Mouse (Mus musculus) liver, embryonic 13.5 days (tissue): ENCODE results near the gene Fbxl17. TPM values are rescaled to one million over a fixed set of nuclear protein-coding genes. Genes with fewer than 3 reads are reported as not detected.

Source experiments
- ATAC-seq: fragments of 200-750 bp; cut with Nextera tagmentation; 2 replicates; pipeline ENCODE4 v1.8.0; 2017; ENCODE audit warnings: low read depth, mild to moderate bottlenecking, moderate number of reproducible peaks, moderate library complexity
- DNase-seq: peaks from one replicate; pipeline ENCODE4 v3.0.0; 2022
- H3K27ac ChIP-seq: fragments of 300-500 bp; sonication (generic); 2 replicates; pipeline ENCODE4 v1.5.1; 2015; ENCODE audit warnings: moderate library complexity, mild to moderate bottlenecking, inconsistent platforms
- H3K27me3 ChIP-seq: fragments of 300-500 bp; sonication (generic); 2 replicates; pipeline ENCODE4 v1.6.1; 2015; ENCODE audit warnings: mild to moderate bottlenecking, inconsistent platforms
- H3K36me3 ChIP-seq: fragments of 300-500 bp; sonication (generic); 2 replicates; pipeline ENCODE4 v1.6.1; 2015; ENCODE audit warnings: mild to moderate bottlenecking, inconsistent platforms
- H3K4me1 ChIP-seq: fragments of 300-500 bp; sonication (generic); replicated peaks from 2 replicates; pipeline ENCODE4 v1.6.1; 2015; ENCODE audit warnings: inconsistent platforms
- H3K4me2 ChIP-seq: fragments of 300-500 bp; sonication (generic); 2 replicates; pipeline ENCODE4 v1.6.1; 2015; ENCODE audit warnings: inconsistent platforms, mild to moderate bottlenecking, moderate library complexity
- H3K4me3 ChIP-seq: fragments of 300-500 bp; sonication (generic); replicated peaks from 2 replicates; pipeline ENCODE4 v1.5.1; 2015; ENCODE audit warnings: mild to moderate bottlenecking, inconsistent platforms
- H3K9ac ChIP-seq: fragments of 300-500 bp; sonication (generic); 2 replicates; pipeline ENCODE4 v1.6.1; 2015; ENCODE audit warnings: mild to moderate bottlenecking, inconsistent platforms
- H3K9me3 ChIP-seq: fragments of 300-500 bp; sonication (generic); replicated peaks from 2 replicates; pipeline ENCODE4 v1.6.1; 2016; ENCODE audit warnings: inconsistent platforms
- WGBS: fragments of 180-500 bp; shearing (Covaris S2); methylation state at CpG from one replicate; pipeline ENCODE4 v1.1.7; 2015; ENCODE audit not compliant: insufficient replicate concordance; 5-methylcytosine and 5-hydroxymethylcytosine counted together
- polyA plus RNA-seq: library from polyadenylated mRNA; unstranded; fragments of >200 nt; fragmentation: Nextera tagmentation; extraction: Ambion mirVana; gene quantifications from 2 replicates; pipeline ENCODE4 v1.2.1, GENCODE M21; 2015

The Fbxl17 gene
- polyA plus RNA-seq, 1 experiment from 2014 or later: 1.7 TPM

DNA sequence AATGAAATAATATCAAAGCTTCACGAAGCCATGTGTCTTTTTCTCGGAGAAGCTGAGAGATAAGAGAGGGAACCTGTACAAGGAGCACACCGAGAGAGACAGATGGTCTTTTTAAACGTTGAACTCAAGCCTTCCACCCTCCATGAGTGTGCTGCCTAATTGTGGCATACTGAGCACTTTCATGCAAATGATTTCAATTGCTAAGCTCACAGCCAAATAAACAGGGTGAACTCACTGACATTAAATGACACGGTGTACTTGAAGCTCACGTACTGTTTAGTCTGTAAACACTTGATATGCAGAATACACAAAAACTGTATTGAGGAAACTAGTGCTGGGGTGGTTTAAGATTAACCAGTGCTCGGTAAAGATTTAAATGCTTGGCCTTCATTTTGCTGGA, 380.7 kb downstream of the Fbxl17 start:
- no peak for DNase-seq
- no peaks in the 10 kb centered on the region for H3K4me1 ChIP-seq
- no peak for ATAC-seq
- H3K36me3 ChIP-seq: no peaks in the 10 kb centered on the region
- H3K9ac ChIP-seq: no peak overlapping the region
- H3K4me2 ChIP-seq: no peak overlapping the region
- H3K27me3 ChIP-seq: no peaks in the 10 kb centered on the region
- no peaks in the 10 kb centered on the region for H3K9me3 ChIP-seq
- 65% methylated on average over 7 of the region's 7 CpGs for WGBS
- H3K4me3 ChIP-seq: no peak overlapping the region
- H3K27ac ChIP-seq: no peak overlapping the region

- no peak overlapping the region for H3K4me3 ChIP-seq
- DNase-seq (no peak), ATAC-seq (no peak)
- H3K9me3 ChIP-seq: no peaks in the 10 kb centered on the region
- no peaks in the 10 kb centered on the region for H3K27me3 ChIP-seq
- H3K4me1 ChIP-seq: no peaks in the 10 kb centered on the region
- 71% methylated on average over 5 of the region's 5 CpGs for WGBS
- H3K4me2 ChIP-seq: no peak overlapping the region
- H3K36me3 ChIP-seq: no peaks in the 10 kb centered on the region
- no peak overlapping the region for H3K9ac ChIP-seq
- H3K27ac ChIP-seq: no peak overlapping the region
These were observed 382.7 kb downstream of the Fbxl17 start for GRCm38 (mm10) chr17:63117130-63117529.

DNA sequence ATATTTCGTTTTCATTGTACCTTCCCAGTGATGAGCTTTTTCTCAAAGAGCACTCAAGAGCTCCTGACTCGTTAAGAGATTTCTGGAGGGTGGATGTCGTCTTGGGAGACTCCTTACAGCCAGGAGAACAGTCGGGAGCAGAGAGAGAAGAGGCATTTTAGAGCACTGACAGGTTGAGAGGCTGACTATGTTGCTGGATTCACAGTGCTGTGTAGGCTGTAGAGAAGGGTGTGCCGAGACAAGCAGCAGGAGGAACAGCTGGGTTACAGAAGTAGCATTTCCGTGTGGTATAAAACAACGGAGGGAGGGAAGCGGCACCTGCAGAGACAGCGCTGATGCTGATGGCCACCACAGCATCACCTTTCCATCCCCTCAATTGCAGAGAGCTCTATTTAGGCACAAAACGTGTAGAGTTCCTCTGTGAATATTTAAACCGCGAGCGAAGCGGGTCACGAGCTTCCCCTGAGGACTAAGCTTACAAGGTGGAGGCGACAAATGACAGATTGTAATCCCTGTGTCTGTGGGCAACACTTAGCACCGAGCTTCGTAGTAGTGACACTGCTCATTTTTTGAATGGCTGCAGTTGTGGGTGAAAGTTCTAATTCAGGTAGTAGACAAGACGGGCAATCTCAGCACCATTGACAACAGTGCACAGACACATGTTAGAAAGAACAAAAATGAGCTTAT, 385.3 kb downstream of the Fbxl17 start:
- Histone ChIP-seq H3K27ac (no peak overlapping the region), H3K36me3 (no peaks in the 10 kb centered on the region), H3K9ac (no peak overlapping the region), H3K4me1 (no peaks in the 10 kb centered on the region), H3K4me2 (no peak overlapping the region), H3K9me3 (no peaks in the 10 kb centered on the region), H3K27me3 (no peaks in the 10 kb centered on the region), H3K4me3 (no peak overlapping the region)
- 76% methylated on average over 19 of the region's 19 CpGs for WGBS
- DNase-seq (no peak), ATAC-seq (no peak)

- H3K9ac ChIP-seq: no peak overlapping the region
- no peak overlapping the region for H3K4me3 ChIP-seq
- no peak overlapping the region for H3K27ac ChIP-seq
- no peaks in the 10 kb centered on the region for H3K9me3 ChIP-seq
- H3K4me1 ChIP-seq: no peaks in the 10 kb centered on the region
- no peaks in the 10 kb centered on the region for H3K27me3 ChIP-seq
- H3K4me2 ChIP-seq: no peak overlapping the region
- DNase-seq (no peak), ATAC-seq (no peak)
- H3K36me3 ChIP-seq: no peaks in the 10 kb centered on the region
- WGBS: 67% methylated on average over 5 of the region's 5 CpGs
These were observed 387.0 kb downstream of the Fbxl17 start for GRCm38 (mm10) chr17:63112826-63113225.

DNA sequence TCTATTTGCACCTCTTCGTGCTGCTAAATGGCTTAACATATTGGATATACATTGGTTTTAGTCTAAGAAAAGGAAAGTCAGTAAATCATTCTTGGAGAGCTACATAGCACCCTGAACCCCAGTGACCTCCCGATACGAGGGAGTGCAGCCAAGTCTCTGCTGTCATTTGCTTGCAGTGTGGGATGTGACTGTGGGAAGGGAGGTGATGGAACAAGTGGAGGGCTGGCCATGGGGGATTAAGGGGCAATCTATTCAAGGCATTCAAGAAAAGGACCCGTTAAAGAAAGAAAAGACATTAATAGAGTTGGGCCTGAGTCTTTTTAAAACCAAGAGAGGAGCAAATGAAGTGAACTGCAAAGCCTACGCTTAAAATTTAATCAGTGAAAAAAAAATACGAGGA, 388.8 kb downstream of the Fbxl17 start:
- H3K4me3 ChIP-seq: no peak overlapping the region
- ATAC-seq (no peak), DNase-seq (no peak)
- H3K9ac ChIP-seq: no peak overlapping the region
- H3K4me2 ChIP-seq: no peak overlapping the region
- no peaks in the 10 kb centered on the region for H3K9me3 ChIP-seq
- H3K4me1 ChIP-seq: no peaks in the 10 kb centered on the region
- no peaks in the 10 kb centered on the region for H3K36me3 ChIP-seq
- no peak overlapping the region for H3K27ac ChIP-seq
- H3K27me3 ChIP-seq: no peaks in the 10 kb centered on the region
- WGBS: 71% methylated on average over 6 of the region's 6 CpGs

DNA sequence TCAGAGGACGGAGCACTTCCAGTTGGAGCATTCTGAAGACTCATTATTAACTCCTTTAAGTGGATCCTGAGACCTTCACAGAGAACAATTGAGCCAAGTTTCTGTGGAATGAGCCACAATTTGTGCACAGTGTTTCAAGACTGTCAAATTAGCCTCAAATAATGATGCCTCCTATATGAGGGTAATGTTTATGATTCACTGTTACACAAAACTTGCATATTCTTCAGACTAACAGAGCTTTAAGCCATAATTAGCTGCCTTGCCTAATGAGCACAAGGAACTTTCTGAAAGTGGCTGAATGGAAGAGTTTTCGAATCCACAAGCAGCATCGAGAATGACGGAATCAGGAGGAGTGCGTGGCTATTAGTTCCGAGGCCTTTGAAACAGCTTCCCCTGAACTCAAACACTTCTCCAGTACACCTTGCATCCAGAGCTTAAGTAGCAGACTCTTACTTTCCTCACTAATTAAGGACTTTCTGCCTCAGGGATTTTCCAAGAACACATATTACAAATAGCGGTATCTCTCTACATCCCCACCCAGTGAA, 389.5 kb downstream of the Fbxl17 start:
- DNase-seq: no peak
- no peak overlapping the region for H3K4me3 ChIP-seq

GRCm38 (mm10) chr17:63108035-63108434, 391.8 kb downstream of the Fbxl17 start:
- Histone ChIP-seq H3K9ac (no peak overlapping the region), H3K4me1 (no peaks in the 10 kb centered on the region), H3K4me2 (no peak overlapping the region), H3K36me3 (no peaks in the 10 kb centered on the region), H3K9me3 (no peaks in the 10 kb centered on the region), H3K27me3 (no peaks in the 10 kb centered on the region), H3K27ac (no peak overlapping the region), H3K4me3 (no peak overlapping the region)
- WGBS: 76% methylated on average over 5 of the region's 5 CpGs
- DNase-seq (no peak), ATAC-seq (no peak)

More for the DNA sequence above, 389.5 kb downstream of the Fbxl17 start:
- no peaks in the 10 kb centered on the region for H3K9me3 ChIP-seq
- ATAC-seq: no peak
- H3K9ac ChIP-seq: no peak overlapping the region
- H3K27ac ChIP-seq: no peak overlapping the region
- H3K36me3 ChIP-seq: no peaks in the 10 kb centered on the region
- H3K4me1 ChIP-seq: no peaks in the 10 kb centered on the region
- 83% methylated on average over 7 of the region's 7 CpGs for WGBS
- H3K27me3 ChIP-seq: no peaks in the 10 kb centered on the region
- no peak overlapping the region for H3K4me2 ChIP-seq

DNA sequence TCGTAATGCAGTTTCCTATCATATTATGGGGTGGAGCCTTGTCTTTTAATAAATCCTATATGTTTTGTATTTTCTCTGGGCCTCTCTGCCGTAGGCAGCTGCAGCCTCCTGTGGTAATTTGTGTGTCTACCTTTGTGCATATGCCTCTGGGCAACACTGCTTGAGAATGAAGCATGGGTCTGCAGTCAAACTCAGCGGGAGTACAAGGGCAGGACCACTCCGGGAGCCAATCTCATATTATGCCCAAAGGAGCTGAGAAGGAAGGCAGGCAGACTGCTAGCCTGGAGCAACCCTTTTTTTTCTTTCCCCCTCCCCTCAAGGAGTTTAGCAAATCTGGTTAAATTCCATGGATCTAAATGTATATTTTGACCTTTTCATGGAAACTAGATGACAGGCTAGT, 392.3 kb downstream of the Fbxl17 start:
- H3K27ac ChIP-seq: no peak overlapping the region
- no peak overlapping the region for H3K4me3 ChIP-seq
- H3K36me3 ChIP-seq: no peaks in the 10 kb centered on the region
- ATAC-seq (no peak), DNase-seq (no peak)
- no peak overlapping the region for H3K4me2 ChIP-seq
- 79% methylated on average over 4 of the region's 4 CpGs for WGBS
- H3K27me3 ChIP-seq: no peaks in the 10 kb centered on the region
- H3K9me3 ChIP-seq: no peaks in the 10 kb centered on the region
- H3K4me1 ChIP-seq: no peaks in the 10 kb centered on the region
- H3K9ac ChIP-seq: no peak overlapping the region

DNA sequence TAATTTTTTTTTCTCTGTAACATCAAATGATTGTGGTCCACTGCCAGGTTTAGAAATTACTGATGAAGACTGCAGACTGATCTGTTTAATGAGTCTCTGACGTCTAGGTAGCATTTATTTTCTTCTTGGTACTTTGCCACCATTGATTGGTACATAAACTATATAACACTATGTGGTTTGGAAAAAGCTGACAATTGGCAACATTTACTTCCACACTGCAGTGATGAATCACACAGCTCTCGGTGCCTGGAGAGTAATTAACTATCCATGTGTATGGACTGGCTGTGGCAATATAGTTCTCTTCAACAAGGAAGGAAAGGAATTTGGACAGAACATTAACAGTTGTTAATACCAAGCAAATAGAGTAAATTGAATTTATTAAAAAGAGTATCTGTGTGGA, 404.3 kb downstream of the Fbxl17 start:
- Histone ChIP-seq H3K9ac (no peak overlapping the region), H3K27ac (no peak overlapping the region), H3K4me3 (no peak overlapping the region), H3K4me2 (no peak overlapping the region), H3K27me3 (no peaks in the 10 kb centered on the region), H3K9me3 (no peaks in the 10 kb centered on the region), H3K4me1 (0 out of 2 replicates have a peak, but pooled peaks cover 3% of the 10 kb centered on the region), H3K36me3 (no peaks in the 10 kb centered on the region)
- ATAC-seq (no peak), DNase-seq (no peak)
- WGBS: 64% methylated on average over 2 of the region's 2 CpGs

- no peak for ATAC-seq
- H3K4me3 ChIP-seq: no peak overlapping the region
- 56% methylated on average over 4 of the region's 4 CpGs for WGBS
- DNase-seq: no peak
- H3K4me1 ChIP-seq: 0 out of 2 replicates have a peak, but pooled peaks cover 3% of the 10 kb centered on the region
- no peak overlapping the region for H3K4me2 ChIP-seq
- H3K36me3 ChIP-seq: no peaks in the 10 kb centered on the region
- no peaks in the 10 kb centered on the region for H3K9me3 ChIP-seq
- H3K9ac ChIP-seq: no peak overlapping the region
- H3K27ac ChIP-seq: no peak overlapping the region
- no peaks in the 10 kb centered on the region for H3K27me3 ChIP-seq
These were observed 404.8 kb downstream of the Fbxl17 start for GRCm38 (mm10) chr17:63095017-63095416.

GRCm38 (mm10) chr17:63093184-63093583, 406.6 kb downstream of the Fbxl17 start:
- WGBS: 64% methylated on average over 4 of the region's 4 CpGs
- no peak overlapping the region for H3K27ac ChIP-seq
- H3K9me3 ChIP-seq: no peaks in the 10 kb centered on the region
- H3K4me1 ChIP-seq: 0 out of 2 replicates have a peak, but pooled peaks cover 3% of the 10 kb centered on the region
- H3K4me3 ChIP-seq: no peak overlapping the region
- no peak for ATAC-seq
- no peak for DNase-seq
- H3K9ac ChIP-seq: no peak overlapping the region
- H3K4me2 ChIP-seq: no peak overlapping the region
- no peaks in the 10 kb centered on the region for H3K27me3 ChIP-seq
- H3K36me3 ChIP-seq: no peaks in the 10 kb centered on the region

DNA sequence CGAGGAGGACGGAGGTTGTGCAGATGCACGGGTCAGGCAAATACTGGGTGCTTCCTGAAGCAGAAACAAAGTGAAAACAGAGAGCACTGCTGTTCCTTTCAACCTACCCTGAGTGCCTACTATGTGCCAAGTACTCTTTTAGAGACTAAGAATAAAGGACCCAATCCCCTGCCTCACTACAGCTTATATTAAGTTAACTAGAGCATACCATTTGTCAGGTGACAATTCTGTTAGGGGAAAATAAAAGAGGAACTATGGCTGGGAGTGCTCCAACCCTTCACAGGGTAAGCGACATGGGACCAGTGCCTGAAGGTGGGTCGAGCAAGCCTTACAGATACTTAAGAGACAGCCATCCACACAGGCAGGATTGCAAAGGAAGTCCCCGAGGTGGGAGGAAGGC, 407.0 kb downstream of the Fbxl17 start:
- no peaks in the 10 kb centered on the region for H3K36me3 ChIP-seq
- H3K4me1 ChIP-seq: 0 out of 2 replicates have a peak, but pooled peaks cover 3% of the 10 kb centered on the region
- no peaks in the 10 kb centered on the region for H3K9me3 ChIP-seq
- DNase-seq (no peak), ATAC-seq (no peak)
- no peak overlapping the region for H3K9ac ChIP-seq
- WGBS: 45% methylated on average over 6 of the region's 6 CpGs
- no peak overlapping the region for H3K27ac ChIP-seq
- no peak overlapping the region for H3K4me3 ChIP-seq
- no peak overlapping the region for H3K4me2 ChIP-seq
- H3K27me3 ChIP-seq: no peaks in the 10 kb centered on the region
